Mouse (Mus musculus): Measurements from ENCODE around the gene Gnb2.

Gnb2 gene

DNA sequence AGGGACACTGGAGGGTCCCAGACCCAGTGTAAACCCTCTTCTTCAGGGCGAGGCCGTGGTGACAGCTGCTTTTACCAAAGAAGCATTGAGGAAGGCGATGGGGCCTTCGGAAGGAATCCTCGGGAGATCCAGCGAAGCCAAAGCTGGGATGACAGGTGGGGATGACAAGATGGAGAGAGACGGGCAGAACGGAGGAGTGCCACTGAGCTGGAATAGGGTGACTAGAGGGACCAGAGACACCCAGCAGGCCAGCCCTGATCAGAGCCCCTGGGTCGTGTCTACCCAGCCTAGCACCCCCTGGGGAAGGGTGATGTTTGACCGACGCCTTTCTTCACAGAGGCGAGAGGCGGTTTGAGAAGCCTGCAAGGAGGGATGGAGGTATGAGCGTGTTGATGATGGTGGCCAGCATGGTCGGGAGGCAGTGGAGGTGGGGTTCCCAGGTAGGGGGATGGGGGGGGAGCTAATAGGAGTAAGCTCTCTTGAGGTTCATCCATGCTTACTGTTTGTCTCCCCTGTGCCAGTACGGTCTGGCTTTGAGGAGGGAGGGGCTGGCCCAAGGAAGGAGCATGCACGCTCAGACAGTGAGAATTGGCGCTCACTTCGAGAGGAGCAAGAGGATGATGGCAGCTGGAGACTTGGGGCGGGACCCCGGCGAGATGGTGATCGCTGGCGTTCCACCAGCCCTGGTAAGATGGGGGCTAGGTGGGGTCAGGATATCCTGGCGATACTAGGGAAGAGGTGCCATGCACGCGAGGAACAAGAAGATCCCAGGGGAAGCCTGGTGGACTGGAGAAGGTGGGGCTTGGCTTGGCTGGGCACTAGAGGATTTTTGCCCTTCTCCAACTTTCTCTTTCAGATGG, 13.4 kb downstream of the Gnb2 start:
- DNase-seq (ENCODE audit: low spot score) = no peak

DNA sequence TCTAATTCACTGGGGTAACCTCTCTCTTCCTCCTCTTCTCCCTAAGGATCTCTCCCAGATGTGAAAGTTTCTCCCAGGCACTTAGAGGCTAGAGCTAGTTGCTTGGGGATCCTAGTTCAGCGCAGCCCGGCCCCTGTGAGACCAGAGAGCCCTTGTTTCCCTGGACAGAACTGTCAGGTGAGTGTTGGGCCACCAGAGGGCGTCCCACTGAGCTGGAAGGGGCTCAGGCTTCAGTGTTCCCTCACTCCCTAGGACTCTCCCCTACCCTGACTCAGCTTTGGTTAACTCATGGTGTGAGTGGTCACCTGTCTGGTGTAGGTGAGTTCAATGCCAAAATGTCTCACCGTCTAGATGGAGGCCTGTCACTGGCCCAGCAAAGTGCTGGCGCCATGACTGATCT, 14.9 kb downstream of the Gnb2 start, which contains the start of gene Gigyf1:
TSS of gene Gigyf1 (plus strand) at position 113 of the 400 bp plus-strand sequence.
- DNase-seq (ENCODE audit: low spot score) = no peak

DNA sequence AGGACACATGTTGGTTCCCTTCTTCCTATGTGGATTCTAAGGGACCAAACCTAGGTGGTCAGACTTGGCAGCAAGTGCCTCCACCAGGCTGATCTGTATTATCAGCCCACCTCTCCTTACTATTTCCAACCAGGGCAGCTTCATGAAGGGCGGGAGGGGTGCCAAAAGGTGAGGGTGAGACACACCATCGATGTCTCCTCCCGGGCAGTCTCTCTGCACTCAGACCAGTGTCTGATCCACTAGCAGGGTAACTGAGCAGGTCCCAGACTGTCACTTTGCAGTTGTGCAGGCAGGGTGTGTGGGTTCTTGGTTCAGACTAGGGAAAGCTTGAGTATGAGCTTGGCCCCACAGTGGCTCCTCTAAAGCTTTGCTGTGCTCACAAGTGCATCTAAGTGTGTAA, 18.5 kb downstream of the Gnb2 start:
- no peak for DNase-seq (ENCODE audit: low spot score)

DNA sequence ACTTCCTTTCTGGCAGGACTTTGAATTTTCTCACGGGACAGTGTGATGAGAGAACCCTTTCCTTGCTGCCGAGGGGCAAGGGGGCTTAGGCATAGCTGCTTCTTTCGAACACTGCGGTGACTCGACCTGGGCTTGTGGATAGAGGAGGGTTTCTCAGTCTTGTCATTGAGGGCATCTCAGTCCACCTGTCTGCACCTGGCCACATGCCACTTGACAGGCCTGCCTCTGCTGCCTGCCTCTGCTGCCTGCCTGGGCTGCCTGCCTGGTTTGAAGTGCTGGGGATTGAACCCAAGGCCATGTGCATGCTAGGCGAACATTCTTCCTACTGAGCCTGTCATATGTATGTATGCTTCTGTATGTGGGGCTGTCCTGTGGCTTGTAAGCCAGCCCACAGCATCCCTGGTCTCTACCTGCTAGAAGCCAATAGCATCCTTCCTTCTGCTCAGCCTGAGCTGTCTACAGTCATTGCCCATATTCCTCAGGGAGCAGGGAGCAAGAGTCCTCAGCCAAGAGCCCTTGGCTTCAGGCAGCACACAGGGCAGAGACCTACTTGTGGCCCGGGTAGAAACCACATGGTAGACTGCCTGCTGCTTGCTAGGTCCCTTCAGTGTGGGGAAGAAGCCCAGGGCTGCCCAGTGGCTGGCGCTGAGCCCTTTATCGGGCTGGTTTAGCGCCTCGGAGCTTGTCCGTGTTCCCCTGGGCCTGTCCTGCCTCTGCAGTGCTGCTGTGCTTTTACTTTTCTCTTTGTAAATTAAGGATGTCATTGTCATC, 19.2 kb downstream of the Gnb2 start:
- DNase-seq (ENCODE audit: low spot score) = no peak

DNA sequence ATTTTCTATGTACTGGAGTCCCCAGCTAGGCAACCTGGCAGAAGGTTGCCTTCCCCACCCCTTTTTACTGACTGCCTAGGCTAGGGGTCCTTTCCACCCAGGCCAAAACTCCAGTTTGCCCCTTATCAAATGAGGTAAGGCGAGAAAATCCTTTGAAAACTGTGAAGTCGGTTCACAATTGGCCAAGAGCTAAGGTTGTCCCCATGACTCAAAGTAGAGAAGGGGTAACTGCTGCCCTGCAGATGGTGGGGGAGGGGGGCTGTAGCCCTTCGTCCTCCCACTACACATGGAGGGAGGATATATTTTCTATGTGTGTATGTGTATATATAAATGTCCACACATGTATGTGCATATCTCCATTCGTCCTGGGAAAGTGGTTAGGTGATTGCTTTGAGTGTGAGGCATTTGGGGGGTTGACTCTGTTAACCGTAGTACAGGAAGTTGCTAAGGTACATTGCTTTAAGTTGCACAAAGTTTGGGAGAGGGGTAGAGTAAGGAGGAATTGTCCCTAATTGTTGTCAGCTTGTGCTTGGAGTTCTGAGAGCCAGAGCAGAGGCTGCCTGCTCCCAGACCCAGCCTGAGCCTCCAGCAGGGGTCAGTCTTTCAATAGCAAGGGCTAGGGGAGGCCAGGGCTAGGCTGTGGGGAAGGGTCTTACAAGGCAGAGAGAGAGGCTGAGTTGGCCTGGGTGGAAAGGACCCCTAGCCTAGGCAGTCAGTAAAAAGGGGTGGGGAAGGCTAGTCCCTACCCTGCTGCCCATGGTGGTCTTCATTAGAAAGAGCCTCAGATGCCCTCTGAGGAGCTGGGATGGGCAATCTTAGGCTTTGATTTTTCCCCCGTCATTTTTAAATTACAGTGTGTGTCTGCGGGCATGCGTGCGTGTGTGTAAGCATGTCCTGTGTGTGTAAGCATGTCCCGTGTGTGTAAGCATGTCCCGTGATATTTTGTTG, 20.2 kb downstream of the Gnb2 start:
- no peak for DNase-seq (ENCODE audit: low spot score)

DNA sequence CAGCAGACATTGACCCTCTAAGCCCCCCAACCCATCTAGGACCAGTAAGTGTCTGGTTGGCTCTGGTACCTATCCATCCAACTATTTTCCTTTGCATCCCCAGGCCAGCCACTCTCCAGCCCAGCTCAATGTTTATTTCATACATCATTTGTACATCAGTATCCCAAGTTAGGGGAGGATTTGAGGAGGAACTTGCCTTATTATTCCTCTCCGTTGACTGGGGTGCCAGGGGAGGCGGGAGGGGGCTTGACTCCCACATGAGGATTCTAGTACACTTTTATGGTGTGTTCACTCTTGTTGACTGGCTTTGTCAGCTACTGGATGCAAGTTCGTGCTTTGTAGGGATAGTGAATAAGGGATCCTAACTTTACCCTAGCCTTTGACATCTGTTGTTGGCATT, 21.6 kb downstream of the Gnb2 start:
- DNase-seq (ENCODE audit: low spot score) = no peak

DNA sequence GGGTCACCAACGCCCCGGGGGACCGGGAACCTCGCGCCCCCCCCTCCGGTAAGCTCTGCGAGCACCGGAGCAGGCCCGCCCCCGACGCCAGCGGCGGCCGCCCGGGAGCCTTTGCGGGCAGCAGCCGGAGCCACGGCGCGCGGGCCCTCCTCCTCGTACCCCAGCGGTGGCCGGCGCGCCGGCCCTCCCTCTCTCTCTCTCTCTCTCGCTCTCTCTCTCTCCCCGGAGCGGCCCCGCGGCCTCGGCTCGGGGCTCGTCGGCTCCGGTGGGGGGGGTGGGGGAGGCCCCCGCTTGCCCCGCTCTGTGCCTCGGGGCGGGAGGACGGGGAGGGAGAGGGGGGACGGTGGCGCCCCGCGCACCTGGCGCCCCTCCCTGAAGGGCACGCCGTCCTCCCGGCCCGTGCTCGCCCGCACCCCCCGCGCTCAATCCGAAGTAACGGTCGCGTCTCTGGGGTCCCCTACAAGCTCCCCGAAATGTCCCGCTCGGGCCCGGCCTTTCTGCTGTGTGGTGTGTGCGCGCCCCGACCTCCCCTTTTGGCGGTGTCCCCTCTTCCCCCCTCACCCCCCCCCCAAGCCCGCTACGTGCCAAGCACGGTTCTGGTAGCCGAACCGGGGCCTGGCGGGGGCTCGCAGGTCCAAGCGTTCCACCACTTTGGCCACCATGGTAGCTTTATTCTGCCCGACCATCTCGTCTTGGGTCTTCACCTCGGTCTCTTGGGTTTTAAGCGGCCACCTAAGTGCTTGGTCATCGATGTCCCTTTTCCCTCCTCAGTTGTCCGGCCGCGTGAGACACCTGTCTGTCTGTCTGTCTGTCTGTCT, 22.5 kb downstream of the Gnb2 start:
- no peak for DNase-seq (ENCODE audit: low spot score)

DNA sequence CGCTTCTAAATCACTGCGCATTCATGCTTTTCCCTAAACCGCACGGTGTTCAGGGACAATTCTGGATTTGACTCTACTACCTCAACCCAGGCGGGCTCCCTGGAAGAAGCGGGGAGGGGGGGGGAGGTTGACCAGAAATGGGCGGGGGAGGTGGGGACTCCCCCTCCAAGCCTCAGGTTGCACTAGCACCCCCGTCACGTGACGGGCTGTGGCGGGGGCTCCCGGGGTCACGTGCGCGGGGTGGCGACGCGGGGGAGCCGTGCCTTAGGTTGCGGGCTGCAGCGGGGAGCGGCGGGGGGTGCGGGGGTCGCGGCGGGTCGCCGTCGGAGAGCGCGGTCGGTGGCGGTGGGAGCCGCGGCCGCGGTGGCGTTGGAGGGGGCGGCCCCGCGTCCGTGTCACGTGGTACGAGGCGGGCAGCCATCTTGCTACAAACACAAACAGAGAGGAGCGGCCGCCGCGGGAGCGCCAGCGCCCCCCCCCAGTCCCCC, 23.3 kb downstream of the Gnb2 start:
- peak; percentile 81 for DNase-seq (ENCODE audit: low spot score)

DNA sequence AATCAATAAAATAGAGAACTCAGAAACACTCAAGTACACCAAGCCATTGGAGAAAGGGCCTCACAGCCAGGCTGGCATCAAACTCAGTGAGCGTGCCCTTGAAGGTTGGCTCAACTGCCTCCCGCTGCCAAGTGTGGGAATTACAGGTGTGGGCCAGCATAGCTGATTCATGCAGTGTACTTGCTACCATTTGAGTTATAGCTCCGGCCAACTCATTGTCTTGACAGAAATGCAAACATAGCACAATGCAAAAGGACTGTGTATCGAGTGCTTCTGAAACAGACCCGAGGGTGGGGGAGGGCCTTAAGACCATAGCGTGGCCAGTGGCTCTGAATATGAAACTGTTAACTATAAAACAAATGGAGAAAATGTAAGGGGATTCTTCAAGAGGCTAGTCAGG, 29.3 kb downstream of the Gnb2 start:
- DNase-seq (ENCODE audit: low spot score) = no peak

DNA sequence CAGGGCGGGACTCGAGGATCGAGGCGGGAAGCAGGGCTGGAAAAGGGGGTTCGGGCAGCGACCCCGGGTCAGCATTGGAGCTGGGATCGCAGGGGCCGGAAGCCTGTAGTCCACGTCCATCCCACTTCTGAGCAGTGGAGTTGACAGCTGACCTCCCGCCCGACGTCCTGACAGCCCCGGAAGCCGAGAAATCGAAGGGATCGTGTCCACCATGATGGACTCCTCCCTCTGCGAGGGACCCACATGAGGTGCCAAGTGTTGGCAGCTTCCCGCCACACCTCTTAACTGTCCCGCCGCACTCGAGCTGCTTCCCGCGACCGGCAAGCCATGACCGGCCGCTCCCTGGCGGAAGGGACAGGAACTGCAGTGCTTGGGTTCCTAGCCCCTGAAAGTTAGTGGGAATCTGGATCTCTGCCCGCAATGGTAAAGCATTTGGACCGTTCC, 30.6 kb downstream of the Gnb2 start:
- DNase-seq (ENCODE audit: low spot score) = peak; percentile 83

DNA sequence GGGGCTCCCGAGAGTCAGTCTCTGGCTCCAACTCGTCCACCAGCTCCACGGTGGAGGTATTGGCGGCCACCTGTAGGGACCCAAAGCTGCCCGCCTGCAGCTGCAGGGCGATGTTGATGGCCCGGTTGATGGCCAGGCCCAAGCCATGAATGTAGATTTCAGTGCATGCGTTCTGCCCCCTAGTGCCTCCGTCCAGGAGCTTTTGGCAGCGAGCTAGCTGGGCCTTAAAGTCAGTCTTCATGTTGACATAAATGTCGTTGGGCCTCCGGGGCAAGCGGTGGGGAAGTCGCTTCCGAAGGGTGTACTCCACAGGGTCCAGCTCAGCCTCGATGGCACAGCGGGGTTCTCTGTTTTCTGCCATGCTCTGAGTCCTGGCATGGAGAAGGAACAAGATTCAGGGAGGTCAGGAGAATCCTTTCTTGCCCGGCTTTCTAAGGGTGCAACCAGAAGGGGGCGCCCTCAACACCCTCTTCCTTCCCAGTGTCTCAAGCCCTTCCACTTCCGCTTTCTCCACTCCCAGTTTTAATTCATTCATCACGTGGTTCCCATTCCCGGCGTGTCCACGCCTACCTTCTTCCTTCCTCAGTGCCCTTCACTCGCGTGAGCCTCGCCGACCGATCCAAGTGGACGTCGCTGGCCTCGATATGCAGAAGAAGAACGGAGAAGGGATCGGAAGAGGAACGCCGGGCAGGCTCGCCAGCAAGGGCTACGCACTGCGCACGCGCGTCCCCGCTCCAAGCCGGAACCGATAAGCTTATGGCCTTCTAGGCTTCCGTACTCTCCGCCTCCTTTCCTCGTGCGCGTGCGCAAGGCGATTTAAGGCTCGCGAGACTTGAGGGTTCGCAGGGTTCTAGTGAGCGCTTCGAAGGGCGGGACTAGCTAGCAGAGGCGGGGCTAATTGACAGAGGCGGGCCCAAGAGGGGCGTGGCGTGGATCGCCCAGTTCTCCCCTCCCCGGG, 31.3 kb downstream of the Gnb2 start, which contains the start of gene Pop7:
TSS of gene Pop7 (minus strand) at position 810 of the 958 bp plus-strand sequence.
- DNase-seq (ENCODE audit: low spot score) = peak; percentile 100

DNA sequence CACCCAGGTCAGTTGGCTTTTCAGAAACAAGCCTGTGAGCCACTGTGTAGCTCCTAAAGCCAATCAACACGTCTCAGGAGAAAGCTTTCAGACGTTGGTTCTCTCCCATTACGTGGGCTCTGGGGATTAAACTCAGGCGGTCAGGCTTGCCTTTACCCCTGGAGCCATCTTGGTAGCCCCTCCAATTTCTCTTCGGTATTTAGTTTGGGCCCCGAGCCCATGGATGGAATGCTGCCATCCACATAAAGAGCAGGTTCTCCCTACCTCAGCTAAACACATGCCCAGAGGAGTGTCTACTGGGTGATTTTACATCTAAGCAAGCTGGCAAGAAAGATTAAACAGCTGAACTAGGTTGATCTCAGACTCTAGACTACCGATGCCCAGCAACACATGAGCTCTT, 33.1 kb downstream of the Gnb2 start:
- no peak for DNase-seq (ENCODE audit: low spot score)

DNA sequence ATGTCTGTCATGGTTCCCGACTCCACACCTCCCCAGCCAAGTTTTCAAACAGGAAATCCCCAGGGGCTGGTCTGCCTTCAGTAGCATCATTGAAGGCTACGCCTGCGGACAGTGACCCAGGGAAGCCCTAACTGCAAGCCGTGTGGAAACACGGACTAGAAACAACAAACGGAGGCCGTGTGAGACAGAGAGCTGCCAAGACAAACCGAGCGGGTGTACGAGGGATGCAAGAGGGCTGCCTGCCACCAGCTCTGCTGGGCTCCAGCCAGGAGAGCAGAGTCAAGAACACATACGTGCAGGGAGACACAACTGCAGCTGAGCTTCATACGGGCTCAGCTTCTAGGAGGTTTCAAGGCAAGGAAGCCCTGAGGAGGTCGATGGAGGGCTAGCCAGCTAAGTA, 39.5 kb downstream of the Gnb2 start:
- DNase-seq (ENCODE audit: low spot score) = no peak

DNA sequence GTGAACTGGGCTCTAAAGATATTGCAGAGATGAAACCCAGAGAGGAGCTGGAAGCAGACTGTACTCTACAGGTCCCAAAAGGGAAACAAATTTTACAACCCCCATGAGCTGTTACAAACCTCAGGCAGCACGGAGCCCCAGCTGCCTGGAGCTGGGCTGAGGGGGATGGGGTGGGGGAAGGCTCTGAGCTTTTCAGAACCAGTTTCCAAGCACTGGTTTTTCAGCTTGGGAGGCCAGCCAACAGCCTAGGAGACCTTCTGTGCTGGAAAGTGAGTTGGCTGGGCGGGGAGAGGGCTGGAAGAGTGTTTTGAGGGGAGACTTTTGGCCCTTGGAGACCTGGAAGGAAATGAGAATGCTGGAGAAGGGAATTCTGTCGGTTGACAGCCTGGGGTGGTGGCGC, 41.8 kb downstream of the Gnb2 start:
- DNase-seq (ENCODE audit: low spot score) = no peak

DNA sequence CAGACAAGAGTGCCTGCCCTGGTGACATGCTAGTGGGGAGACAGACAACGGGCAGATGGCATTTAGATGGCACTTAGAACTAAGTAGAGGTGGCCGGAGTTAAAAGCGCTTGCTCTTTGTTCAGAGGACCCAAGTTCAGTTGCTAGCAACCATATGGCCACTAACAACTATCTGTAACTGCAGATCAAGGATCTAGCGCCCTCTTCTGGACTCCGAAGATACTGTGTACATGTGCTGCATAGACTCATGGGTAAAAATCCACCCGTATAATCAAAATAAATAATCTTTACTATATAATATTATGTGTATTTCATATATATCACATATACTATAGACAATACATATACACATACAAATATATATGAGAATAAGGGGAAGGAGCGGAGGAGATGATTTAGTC, 45.7 kb downstream of the Gnb2 start:
- no peak for DNase-seq (ENCODE audit: low spot score)

DNA sequence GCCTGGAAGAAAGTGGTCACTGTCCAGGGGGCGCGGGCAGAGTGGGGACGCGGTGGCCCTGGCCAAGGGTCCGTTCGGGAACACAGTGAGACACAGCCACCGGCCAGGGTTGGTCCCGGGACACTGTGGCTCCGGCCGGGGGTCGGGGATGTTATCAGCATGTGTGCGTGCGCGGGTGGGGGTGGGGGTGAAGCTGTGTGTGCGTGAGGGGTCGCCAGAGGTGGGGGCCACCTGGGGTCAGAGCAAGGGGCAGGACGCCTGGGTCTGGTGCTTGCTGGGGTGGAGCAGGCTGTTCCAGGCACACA, 47.5 kb downstream of the Gnb2 start:
- no peak for DNase-seq (ENCODE audit: low spot score)

DNA sequence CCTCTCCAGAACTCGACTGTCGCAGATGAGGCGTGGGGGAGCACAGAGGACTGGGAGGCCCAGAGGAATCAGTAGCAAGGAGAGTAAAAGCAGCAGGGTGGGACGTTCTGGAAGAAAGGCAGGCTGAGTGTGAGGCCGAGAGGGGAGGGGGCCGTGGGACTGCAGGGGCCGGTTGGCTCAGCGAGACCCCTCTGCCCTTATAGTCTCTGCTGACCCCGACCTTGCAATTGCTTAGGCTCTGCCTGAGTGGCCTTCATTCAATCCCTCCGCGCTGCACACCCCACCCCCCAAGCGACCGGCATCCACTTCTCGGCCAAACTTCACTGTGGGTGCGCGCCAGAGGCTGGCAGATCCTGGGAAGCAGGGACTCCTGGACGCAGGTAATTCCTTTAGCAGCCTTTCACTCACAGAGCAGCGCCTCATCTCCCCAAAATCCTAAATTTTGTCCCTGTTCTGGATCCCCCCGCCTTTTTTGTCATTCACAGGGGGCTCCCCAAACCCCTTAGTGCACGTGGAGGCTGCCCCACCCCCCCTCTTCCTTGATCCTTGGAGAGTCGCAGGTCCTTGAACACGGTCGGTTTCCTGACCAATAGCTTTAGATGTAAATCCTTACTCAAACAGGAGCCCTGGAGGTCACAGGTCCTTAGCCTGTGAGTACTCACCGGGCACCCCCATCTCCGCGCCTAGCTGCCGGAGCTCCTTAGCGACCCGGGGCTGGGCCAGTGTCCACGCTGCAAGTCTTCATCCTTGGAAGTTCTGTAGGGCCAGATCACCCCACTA, 48.0 kb downstream of the Gnb2 start:
- DNase-seq (ENCODE audit: low spot score) = no peak

DNA sequence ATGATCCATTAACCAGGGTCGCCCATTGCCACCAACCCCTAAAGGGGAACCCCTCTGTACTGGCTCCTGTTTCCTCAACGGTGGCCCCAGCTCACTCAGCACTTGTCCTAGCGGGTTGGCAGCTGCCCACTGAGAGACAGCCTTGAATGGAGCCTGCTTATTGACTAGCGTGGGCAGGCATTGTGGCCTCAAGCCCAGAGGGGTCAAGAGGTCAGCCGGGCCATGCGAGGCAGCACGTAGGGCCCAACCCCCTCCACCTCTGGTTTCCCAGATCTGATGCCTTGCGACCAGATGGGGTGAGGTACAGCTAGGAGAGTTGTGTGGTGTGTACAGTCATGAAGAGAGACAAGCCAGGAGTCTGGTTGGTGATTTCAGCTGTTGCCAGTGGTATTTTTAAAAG, 51.4 kb downstream of the Gnb2 start:
- DNase-seq (ENCODE audit: low spot score) = peak; percentile 51

DNA sequence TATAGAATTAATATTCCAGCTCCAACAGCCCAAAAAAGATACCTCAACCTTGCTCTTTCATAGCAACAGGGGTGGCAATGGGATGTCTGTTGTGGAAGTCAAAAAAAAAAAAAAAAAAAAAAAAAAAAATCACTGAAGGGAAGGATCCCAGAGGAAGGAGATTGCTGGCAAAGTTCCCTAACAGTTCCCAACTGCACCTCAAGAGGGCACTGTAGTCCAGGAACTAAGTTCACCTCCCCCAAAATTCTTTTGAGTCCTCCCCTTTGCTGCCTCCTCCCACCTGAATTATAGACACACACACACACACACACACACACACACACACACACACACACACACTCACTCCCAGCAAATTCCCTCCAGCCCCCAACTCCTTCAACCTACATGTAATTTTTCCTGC, 52.2 kb downstream of the Gnb2 start:
- peak; percentile 66 for DNase-seq (ENCODE audit: low spot score)

All from ovary, postnatal 36 days (tissue).